Mouse (Mus musculus) B cell, adult 2 months (primary cell): Measurements from ENCODE around the gene Gm6096.

Source experiments
- DNase-seq, 2 experiments: peaks; one replicate each; pipeline ENCODE4 v3.0.0; 2022

Gm6096 gene

GRCm38 (mm10) chr7:34235602-34236001 is 15.2 kb upstream of the Gm6096 start:
- DNase-seq: no peak

GRCm38 (mm10) chr7:34238086-34238485 is 12.8 kb upstream of the Gm6096 start:
- no peak for DNase-seq

- no peak for DNase-seq
These were observed 8.7 kb upstream of the Gm6096 start for GRCm38 (mm10) chr7:34242176-34242575.

- DNase-seq: no peak
These were observed 3.9 kb upstream of the Gm6096 start for GRCm38 (mm10) chr7:34246870-34247499.

GRCm38 (mm10) chr7:34252030-34252429 is 1.2 kb downstream of the Gm6096 start:
- DNase-seq: peak in 1 of 2 experiments; percentile 21

- no peak for DNase-seq
These were observed 4.3 kb downstream of the Gm6096 start for GRCm38 (mm10) chr7:34255137-34255536.

- DNase-seq: no peak
These were observed 5.1 kb downstream of the Gm6096 start for GRCm38 (mm10) chr7:34255916-34256315.

- DNase-seq: no peak
These were observed 6.4 kb downstream of the Gm6096 start for GRCm38 (mm10) chr7:34257279-34257678.

- DNase-seq: no peak
These were observed 7.6 kb downstream of the Gm6096 start for GRCm38 (mm10) chr7:34258407-34258806.

- DNase-seq: no peak
These were observed 12.6 kb downstream of the Gm6096 start for GRCm38 (mm10) chr7:34263437-34263836.

GRCm38 (mm10) chr7:34265876-34266346 is 15.1 kb downstream of the Gm6096 start:
- peak; percentile 58 to 63 for DNase-seq

- no peak for DNase-seq
These were observed 15.6 kb downstream of the Gm6096 start for GRCm38 (mm10) chr7:34266421-34266820.

GRCm38 (mm10) chr7:34268463-34268862 is 17.6 kb downstream of the Gm6096 start:
- no peak for DNase-seq

- DNase-seq: peak in 1 of 2 experiments; percentile 5
These were observed 21.6 kb downstream of the Gm6096 start for GRCm38 (mm10) chr7:34272465-34272864.

GRCm38 (mm10) chr7:34276066-34276465 is 25.2 kb downstream of the Gm6096 start:
- no peak for DNase-seq

- DNase-seq: no peak
These were observed 26.8 kb downstream of the Gm6096 start for GRCm38 (mm10) chr7:34277656-34278055.

GRCm38 (mm10) chr7:34290450-34291151 is 39.8 kb downstream of the Gm6096 start:
- DNase-seq: no peak

- no peak for DNase-seq
These were observed 40.4 kb downstream of the Gm6096 start for GRCm38 (mm10) chr7:34291265-34291664.

- DNase-seq: no peak
These were observed 41.8 kb downstream of the Gm6096 start for GRCm38 (mm10) chr7:34292633-34293032.

- DNase-seq: no peak
These were observed 45.3 kb downstream of the Gm6096 start for GRCm38 (mm10) chr7:34296124-34296523.

GRCm38 (mm10) chr7:34298818-34299217 is 48.0 kb downstream of the Gm6096 start:
- no peak for DNase-seq
